Mouse (Mus musculus): ENCODE measurements around the gene Alox8. TPM values are rescaled to one million over a fixed set of nuclear protein-coding genes. Genes with fewer than 3 reads are reported as not detected.

The Alox8 gene
- total and polyA plus RNA-seq, 3 experiments: 0.10 to 0.30 TPM; not detected in 1

GRCm38 (mm10) chr11:69155351-69155750 is 42.3 kb downstream of the Alox8 start:
- Histone ChIP-seq H3K27ac (ENCODE audit: insufficient read depth, low read depth) (no peak overlapping the region), H3K4me1 (ENCODE audit: control insufficient read depth in 1 of 2, insufficient read depth in 2 of 2) (0 out of 4 replicates have a peak, but pooled peaks cover 0 to 3% of the 10 kb centered on the region in 2 experiments), H3K4me3 (replicated peaks in 1 of 3; ENCODE audit: low read depth in 2 of 3, low read length in 2 of 3, poor library complexity in 1 of 3) (no peak overlapping the region), H3K9ac (ENCODE audit: insufficient read depth, low read depth) (no peak overlapping the region), H3K9me3 (replicated peaks; ENCODE audit: low read length) (no peaks in the 10 kb centered on the region), H3K36me3 (replicated peaks in 1 of 2; ENCODE audit: control insufficient read depth in 1 of 2, insufficient read depth in 1 of 2, low read length in 1 of 2) (no peaks in the 10 kb centered on the region), H3K79me2 (replicated peaks; ENCODE audit: control insufficient read depth, extremely low read depth, insufficient read depth, poor library complexity, severe bottlenecking) (no peaks in the 10 kb centered on the region), H3K4me2 (ENCODE audit: insufficient read depth, low read depth, poor library complexity, severe bottlenecking) (no peak overlapping the region), H3K27me3 (replicated peaks) (peaks cover 86% of the 10 kb centered on the region)
- in situ Hi-C loops (cut with MboI; ENCODE audit: low pct_ligation_motif_present, low pct_unique_long_range_greater_than_20kb, low sequenced_read_pairs) (no loop called here), dilution Hi-C loops (cut with MboI; ENCODE audit: extremely low pct_ligation_motif_present, extremely low pct_unique_long_range_greater_than_20kb, low sequenced_read_pairs) (no loop called here)
- no peak for TF ChIP-seq USF1 (IDR thresholded peaks at IDR 0.05; ENCODE audit: low read depth, low read length)
- DNase-seq (ENCODE audit: extremely low read depth): no peak

GRCm38 (mm10) chr11:69153831-69154230 is 43.8 kb downstream of the Alox8 start:
- Histone ChIP-seq H3K4me3 (replicated peaks in 1 of 3; ENCODE audit: low read depth in 2 of 3, low read length in 2 of 3, poor library complexity in 1 of 3) (no peak overlapping the region), H3K79me2 (replicated peaks; ENCODE audit: control insufficient read depth, extremely low read depth, insufficient read depth, poor library complexity, severe bottlenecking) (no peaks in the 10 kb centered on the region), H3K4me2 (ENCODE audit: insufficient read depth, low read depth, poor library complexity, severe bottlenecking) (no peak overlapping the region), H3K27me3 (replicated peaks) (peaks cover 89% of the 10 kb centered on the region), H3K9me3 (replicated peaks; ENCODE audit: low read length) (no peaks in the 10 kb centered on the region), H3K9ac (ENCODE audit: insufficient read depth, low read depth) (no peak overlapping the region), H3K27ac (ENCODE audit: insufficient read depth, low read depth) (no peak overlapping the region), H3K4me1 (ENCODE audit: control insufficient read depth in 1 of 2, insufficient read depth in 2 of 2) (0 out of 4 replicates have a peak, but pooled peaks cover 0 to 5% of the 10 kb centered on the region in 2 experiments), H3K36me3 (replicated peaks in 1 of 2; ENCODE audit: control insufficient read depth in 1 of 2, insufficient read depth in 1 of 2, low read length in 1 of 2) (no peaks in the 10 kb centered on the region)
- DNase-seq (ENCODE audit: extremely low read depth): no peak
- in situ Hi-C loops (cut with MboI; ENCODE audit: low pct_ligation_motif_present, low pct_unique_long_range_greater_than_20kb, low sequenced_read_pairs) (no loop called here), dilution Hi-C loops (cut with MboI; ENCODE audit: extremely low pct_ligation_motif_present, extremely low pct_unique_long_range_greater_than_20kb, low sequenced_read_pairs) (no loop called here)
- TF ChIP-seq CHD1 (IDR thresholded peaks at IDR 0.05; ENCODE audit: low read depth, low read length) (no peak), MAZ (IDR thresholded peaks at IDR 0.05; ENCODE audit: low read depth, low read length) (no peak), HCFC1 (IDR thresholded peaks at IDR 0.05; ENCODE audit: low read depth, low read length) (no peak), POLR2A (IDR thresholded peaks at IDR 0.05; ENCODE audit: low read depth, low read length) (no peak), MAFK (IDR thresholded peaks at IDR 0.05; ENCODE audit: insufficient replicate concordance, low read length) (no peak), TBP (conservative IDR thresholded peaks at IDR 0.05; ENCODE audit: low read depth, low read length) (no peak), ZMIZ1 (IDR thresholded peaks at IDR 0.05; ENCODE audit: low read depth, low read length) (no peak), JUN (IDR thresholded peaks at IDR 0.05; ENCODE audit: insufficient read depth, low read depth, low read length) (no peak), TCF12 (IDR thresholded peaks at IDR 0.05; ENCODE audit: low read depth, low read length) (no peak), ELF1 (IDR thresholded peaks at IDR 0.05; ENCODE audit: low read depth, low read length) (no peak), EP300 (IDR thresholded peaks at IDR 0.05; ENCODE audit: low read length) (no peak), RAD21 (IDR thresholded peaks at IDR 0.05; ENCODE audit: low read depth, low read length) (no peak)

GRCm38 (mm10) chr11:69151004-69151403 is 46.6 kb downstream of the Alox8 start:
- H3K79me2 ChIP-seq (replicated peaks; ENCODE audit: control insufficient read depth, extremely low read depth, insufficient read depth, poor library complexity, severe bottlenecking): no peaks in the 10 kb centered on the region
- H3K4me1 ChIP-seq (ENCODE audit: control insufficient read depth in 1 of 2, insufficient read depth in 2 of 2): 0 out of 4 replicates have a peak, but pooled peaks cover 0 to 5% of the 10 kb centered on the region in 2 experiments
- no peak overlapping the region for H3K4me3 ChIP-seq (replicated peaks in 1 of 3; ENCODE audit: low read depth in 2 of 3, low read length in 2 of 3, poor library complexity in 1 of 3)
- H3K27ac ChIP-seq (ENCODE audit: insufficient read depth, low read depth): no peak overlapping the region
- dilution Hi-C loops (cut with MboI; ENCODE audit: extremely low pct_ligation_motif_present, extremely low pct_unique_long_range_greater_than_20kb, low sequenced_read_pairs) (no loop called here), in situ Hi-C loops (cut with MboI; ENCODE audit: low pct_ligation_motif_present, low pct_unique_long_range_greater_than_20kb, low sequenced_read_pairs) (no loop called here)
- peaks cover 87% of the 10 kb centered on the region for H3K27me3 ChIP-seq (replicated peaks)
- no peak overlapping the region for H3K9ac ChIP-seq (ENCODE audit: insufficient read depth, low read depth)
- TF ChIP-seq MXI1 (IDR thresholded peaks at IDR 0.05; ENCODE audit: low read depth, low read length) (no peak), KAT2A (IDR thresholded peaks at IDR 0.05; ENCODE audit: insufficient replicate concordance, low read length) (no peak), UBTF (IDR thresholded peaks at IDR 0.05; ENCODE audit: low read depth, low read length) (no peak), USF2 (conservative IDR thresholded peaks at IDR 0.05; ENCODE audit: low read depth, low read length) (no peak), MEF2A (IDR thresholded peaks at IDR 0.05; ENCODE audit: borderline replicate concordance, low read depth, low read length) (no peak), ETS1 (conservative IDR thresholded peaks at IDR 0.05; ENCODE audit: low read depth, low read length) (no peak), MAZ (IDR thresholded peaks at IDR 0.05; ENCODE audit: low read depth, low read length) (no peak), EP300 (IDR thresholded peaks at IDR 0.05; ENCODE audit: low read length) (no peak), TBP (conservative IDR thresholded peaks at IDR 0.05; ENCODE audit: low read depth, low read length) (no peak), SMC3 (IDR thresholded peaks at IDR 0.05; ENCODE audit: low read depth, low read length) (no peak), ZNF384 (IDR thresholded peaks at IDR 0.05; ENCODE audit: low read depth, low read length) (no peak), ELF1 (IDR thresholded peaks at IDR 0.05; ENCODE audit: low read depth, low read length) (no peak), RAD21 (IDR thresholded peaks at IDR 0.05; ENCODE audit: low read depth, low read length) (no peak), E2F4 (IDR thresholded peaks at IDR 0.05; ENCODE audit: insufficient replicate concordance, low read depth, low read length) (no peak), ZMIZ1 (IDR thresholded peaks at IDR 0.05; ENCODE audit: low read depth, low read length) (no peak), CTCF (conservative IDR thresholded peaks at IDR 0.05 in 1 of 2, IDR thresholded peaks at IDR 0.05 in 1 of 2; ENCODE audit: low read depth in 2 of 2, low read length in 2 of 2) (no peak), ZKSCAN1 (IDR thresholded peaks at IDR 0.05; ENCODE audit: borderline replicate concordance, low read depth, low read length) (no peak), JUN (IDR thresholded peaks at IDR 0.05; ENCODE audit: insufficient read depth, low read depth, low read length) (no peak)
- no peaks in the 10 kb centered on the region for H3K9me3 ChIP-seq (replicated peaks; ENCODE audit: low read length)
- no peaks in the 10 kb centered on the region for H3K36me3 ChIP-seq (replicated peaks in 1 of 2; ENCODE audit: control insufficient read depth in 1 of 2, insufficient read depth in 1 of 2, low read length in 1 of 2)
- DNase-seq (ENCODE audit: extremely low read depth): no peak
- H3K4me2 ChIP-seq (ENCODE audit: insufficient read depth, low read depth, poor library complexity, severe bottlenecking): peak overlapping the region; percentile 32; the same call in 1 of the 2 replicates

All from CH12.LX (cell line).